Mouse (Mus musculus) limb, embryonic 12.5 days (tissue): ENCODE measurements around the gene Cenpj. TPM values are rescaled to one million over a fixed set of nuclear protein-coding genes. Genes with fewer than 3 reads are reported as not detected.

Experiments
- ATAC-seq: fragments of 200-750 bp; cut with Nextera tagmentation; 2 replicates; pipeline ENCODE4 v1.8.0; 2017; ENCODE audit warnings: low read depth, moderate TSS enrichment; ENCODE audit not compliant: insufficient number of reproducible peaks, insufficient read depth, low FRiP score, low TSS enrichment
- H3K27ac ChIP-seq: fragments of 300-500 bp; sonication (generic); 2 replicates; pipeline ENCODE4 v1.5.1; 2016; ENCODE audit warnings: mild to moderate bottlenecking, moderate library complexity
- H3K27me3 ChIP-seq: fragments of 300-500 bp; sonication (generic); 2 replicates; pipeline ENCODE4 v1.6.1; 2016; ENCODE audit warnings: mild to moderate bottlenecking, moderate library complexity
- H3K36me3 ChIP-seq: fragments of 300-500 bp; sonication (generic); 2 replicates; pipeline ENCODE4 v1.6.1; 2016; ENCODE audit warnings: mild to moderate bottlenecking, moderate library complexity
- H3K4me1 ChIP-seq: fragments of 300-500 bp; sonication (generic); replicated peaks from 2 replicates; pipeline ENCODE4 v1.6.1; 2016
- H3K4me2 ChIP-seq: fragments of 300-500 bp; sonication (generic); 2 replicates; pipeline ENCODE4 v1.6.1; 2016; ENCODE audit warnings: mild to moderate bottlenecking, moderate library complexity
- H3K4me3 ChIP-seq: fragments of 300-500 bp; sonication (generic); replicated peaks from 2 replicates; pipeline ENCODE4 v1.5.1; 2016; ENCODE audit warnings: mild to moderate bottlenecking
- H3K9ac ChIP-seq: fragments of 300-500 bp; sonication (generic); replicated peaks from 2 replicates; pipeline ENCODE4 v1.6.1; 2016; ENCODE audit warnings: mild to moderate bottlenecking, moderate library complexity
- H3K9me3 ChIP-seq: fragments of 300-500 bp; sonication (generic); 2 replicates; pipeline ENCODE4 v1.6.1; 2016; ENCODE audit warnings: mild to moderate bottlenecking, moderate library complexity
- WGBS: fragments of 180-500 bp; shearing (Covaris S2); methylation state at CpG from one replicate; pipeline ENCODE4 v1.1.7; 2016; 5-methylcytosine and 5-hydroxymethylcytosine counted together
- polyA plus RNA-seq: library from polyadenylated mRNA; unstranded; fragments of >200 nt; fragmentation: Nextera tagmentation; extraction: Ambion mirVana; gene quantifications from 2 replicates; pipeline ENCODE4 v1.2.1, GENCODE M21; 2016

Cenpj gene
- 18.2 and 18.3 TPM in 2 replicates for polyA plus RNA-seq

DNA sequence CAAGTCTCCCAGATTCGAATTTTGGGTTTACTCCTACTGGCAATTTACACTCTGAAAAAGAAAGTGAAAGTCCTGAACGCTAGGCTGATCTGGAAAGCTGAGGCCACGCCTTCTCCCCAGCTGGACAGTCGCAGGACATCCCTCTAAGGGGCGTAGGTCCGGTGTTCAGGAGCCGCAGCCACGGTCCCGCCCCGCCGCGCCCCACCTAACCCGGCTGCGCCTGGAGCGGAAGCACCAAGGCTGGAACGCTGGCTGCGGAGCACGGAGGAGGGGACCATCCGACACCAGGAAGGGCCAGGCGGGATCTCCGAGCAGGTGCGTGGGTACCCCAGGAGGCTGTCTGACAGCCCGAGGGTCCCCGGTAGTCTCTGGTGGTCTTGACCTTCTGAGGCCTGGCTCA is at the start of gene Cenpj, which contains the start of gene Parp4:
Gene Cenpj (minus strand): TSS at position 10 of the 400 bp plus-strand sequence.
Gene Parp4 (plus strand): TSS at position 204 of the 400 bp plus-strand sequence.
- Histone ChIP-seq H3K27me3 (no peaks in the 10 kb centered on the region; the same call in 1 of the 2 replicates), H3K9ac (peak within 1 kb of the TSS; percentile 65), H3K27ac (no peak within 1 kb of the TSS), H3K36me3 (no peaks in the 10 kb centered on the region), H3K4me3 (peak within 1 kb of the TSS; percentile 58), H3K4me1 (peaks cover 13% of the 10 kb centered on the region), H3K4me2 (peak within 1 kb of the TSS; percentile 80), H3K9me3 (no peaks in the 10 kb centered on the region)
- WGBS, result under 1% methylated on average over 24 of the region's 24 CpGs
- ATAC-seq, result no peak

DNA sequence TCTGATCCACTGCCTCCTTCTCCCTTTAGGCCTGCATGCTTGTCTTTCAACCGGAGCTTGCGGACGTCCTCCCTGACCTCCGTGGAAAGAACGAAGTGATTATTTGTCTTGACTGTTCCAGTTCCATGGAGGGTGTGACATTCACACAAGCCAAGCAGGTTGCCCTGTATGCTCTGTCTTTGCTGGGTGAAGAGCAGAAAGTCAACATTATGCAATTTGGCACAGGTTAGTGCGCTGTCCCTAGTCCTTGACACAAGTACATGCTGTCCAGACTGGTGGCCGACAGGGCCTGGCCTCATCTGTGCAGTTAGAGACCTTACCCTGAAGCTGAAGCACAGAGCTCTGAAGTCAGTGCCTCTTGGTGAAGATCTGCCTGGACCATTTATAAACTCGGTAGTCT is 45.2 kb upstream of the Cenpj start:
- Histone ChIP-seq H3K4me2 (no peak overlapping the region), H3K4me1 (no peaks in the 10 kb centered on the region), H3K4me3 (no peak overlapping the region), H3K9me3 (no peaks in the 10 kb centered on the region), H3K27ac (no peak overlapping the region), H3K36me3 (no peaks in the 10 kb centered on the region), H3K27me3 (no peaks in the 10 kb centered on the region), H3K9ac (no peak overlapping the region)
- 93% methylated on average over 8 of the region's 8 CpGs for WGBS
- ATAC-seq, result no peak

DNA sequence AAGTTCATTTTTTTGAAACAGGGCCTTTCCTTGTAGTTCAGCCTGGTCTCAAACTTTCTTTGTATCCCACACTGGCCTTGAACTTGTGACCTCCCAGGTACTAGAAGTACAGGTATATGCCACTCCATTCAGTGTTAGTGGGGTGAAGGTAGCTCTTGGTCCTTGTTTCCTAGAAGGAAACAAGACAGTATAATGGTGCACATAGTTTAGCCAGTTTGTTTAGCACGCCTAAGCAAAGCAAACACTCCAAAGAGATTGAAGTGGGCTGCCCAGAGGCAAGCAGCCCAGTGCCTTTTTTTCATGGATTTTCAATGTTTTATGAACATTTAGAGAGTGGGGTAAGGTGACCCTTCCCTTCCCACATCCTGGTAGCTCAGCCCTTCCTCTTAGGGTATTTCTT is 42.2 kb upstream of the Cenpj start:
- WGBS, result 85% methylated on average over 1 of the region's 1 CpGs
- no peak for ATAC-seq
- H3K27me3 ChIP-seq, result no peaks in the 10 kb centered on the region

DNA sequence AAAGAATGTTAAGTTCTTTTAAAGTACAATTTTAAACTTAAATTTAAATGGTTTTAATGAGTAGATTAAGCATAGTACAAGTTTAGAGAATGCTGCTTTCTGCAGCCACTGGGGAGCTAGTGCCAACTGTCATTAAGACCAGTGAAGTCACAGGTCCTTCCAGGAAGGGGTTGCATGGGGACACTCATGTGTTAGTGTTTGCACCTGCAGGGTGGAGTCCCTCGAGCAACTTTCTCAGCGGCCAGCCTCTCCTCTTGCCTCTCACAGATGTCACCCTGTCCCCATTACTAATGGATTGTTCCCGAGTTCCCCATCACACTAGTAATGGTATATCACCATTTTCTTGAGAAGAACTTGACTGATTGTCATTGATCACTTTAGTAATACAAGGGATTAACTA is 38.0 kb upstream of the Cenpj start:
- H3K36me3 ChIP-seq, result no peaks in the 10 kb centered on the region
- WGBS, result 83% methylated on average over 3 of the region's 3 CpGs
- no peak overlapping the region for H3K4me3 ChIP-seq
- H3K4me1 ChIP-seq, result no peaks in the 10 kb centered on the region
- no peaks in the 10 kb centered on the region for H3K27me3 ChIP-seq
- no peak overlapping the region for H3K27ac ChIP-seq
- ATAC-seq, result no peak
- H3K4me2 ChIP-seq, result no peak overlapping the region
- no peaks in the 10 kb centered on the region for H3K9me3 ChIP-seq
- H3K9ac ChIP-seq, result no peak overlapping the region

More for the DNA sequence above, 42.2 kb upstream of the Cenpj start:
- Histone ChIP-seq H3K36me3 (no peaks in the 10 kb centered on the region), H3K9ac (no peak overlapping the region), H3K27ac (no peak overlapping the region), H3K4me2 (no peak overlapping the region), H3K9me3 (no peaks in the 10 kb centered on the region), H3K4me1 (no peaks in the 10 kb centered on the region), H3K4me3 (no peak overlapping the region)

DNA sequence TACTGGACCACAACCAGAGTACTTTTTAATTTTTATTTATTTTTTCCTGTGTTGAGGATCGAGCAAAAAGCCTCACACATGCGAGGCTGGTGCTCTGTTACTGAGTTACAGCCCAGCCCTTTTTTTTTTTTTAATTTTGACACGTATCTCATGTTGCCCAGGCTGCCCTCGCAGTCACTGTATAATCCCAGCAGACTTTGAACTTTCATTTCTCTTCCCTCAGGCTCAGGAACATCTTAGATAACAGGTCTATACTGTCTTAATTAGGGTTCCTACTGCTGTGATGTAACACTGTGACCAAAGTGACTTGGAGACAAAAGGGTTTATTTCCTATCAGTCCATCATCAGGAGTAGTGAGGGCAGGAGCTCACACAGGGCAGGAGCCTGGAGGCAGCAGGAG is 29.9 kb upstream of the Cenpj start:
- no peak overlapping the region for H3K27ac ChIP-seq
- no peaks in the 10 kb centered on the region for H3K36me3 ChIP-seq
- no peaks in the 10 kb centered on the region for H3K27me3 ChIP-seq
- H3K4me1 ChIP-seq, result no peaks in the 10 kb centered on the region
- WGBS, result 83% methylated on average over 4 of the region's 4 CpGs
- H3K9me3 ChIP-seq, result no peaks in the 10 kb centered on the region
- H3K4me3 ChIP-seq, result no peak overlapping the region
- H3K9ac ChIP-seq, result no peak overlapping the region
- no peak for ATAC-seq
- H3K4me2 ChIP-seq, result no peak overlapping the region

DNA sequence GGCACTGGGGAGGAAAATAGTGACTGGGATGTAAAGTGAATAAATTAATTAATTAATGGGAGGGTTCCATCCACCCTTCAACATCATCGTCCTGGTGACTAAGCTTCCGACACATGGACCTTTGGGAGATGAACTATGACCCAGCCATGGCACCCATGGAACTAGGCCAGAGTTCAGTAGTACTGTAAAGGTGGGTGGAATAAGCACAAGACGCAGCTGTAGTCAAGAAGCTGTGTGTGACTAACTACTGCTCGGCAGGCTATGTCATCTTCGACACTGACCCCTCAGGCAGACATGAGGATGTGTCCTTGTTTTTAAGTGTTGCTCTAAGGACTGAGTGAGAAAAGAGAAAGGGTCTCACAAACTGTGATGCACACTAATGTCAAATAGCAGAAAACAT is 29.2 kb upstream of the Cenpj start:
- no peaks in the 10 kb centered on the region for H3K27me3 ChIP-seq
- H3K27ac ChIP-seq, result no peak overlapping the region
- H3K4me3 ChIP-seq, result no peak overlapping the region
- H3K9me3 ChIP-seq, result no peaks in the 10 kb centered on the region
- 92% methylated on average over 5 of the region's 5 CpGs for WGBS
- no peaks in the 10 kb centered on the region for H3K4me1 ChIP-seq
- H3K9ac ChIP-seq, result no peak overlapping the region
- no peak for ATAC-seq
- H3K4me2 ChIP-seq, result no peak overlapping the region
- H3K36me3 ChIP-seq, result no peaks in the 10 kb centered on the region

DNA sequence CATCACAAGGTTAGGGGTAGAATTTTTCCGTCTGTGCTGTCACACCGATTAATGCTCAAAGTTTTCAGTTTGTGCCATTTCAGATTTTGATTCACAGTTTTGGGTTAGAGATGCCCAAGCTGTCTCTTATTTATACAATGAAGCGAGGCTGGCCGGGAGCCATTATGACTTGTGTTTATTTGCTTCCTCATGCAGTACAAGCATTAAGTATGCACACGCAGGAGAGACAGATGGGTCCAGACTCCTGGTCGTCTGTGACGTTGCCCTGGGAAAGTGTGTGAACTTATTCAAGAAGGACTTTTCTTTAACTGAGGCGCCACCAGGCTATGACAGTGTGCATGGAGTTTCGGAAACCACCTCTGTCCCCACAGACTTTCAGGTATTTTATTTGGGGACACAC is 26.8 kb upstream of the Cenpj start:
- H3K27ac ChIP-seq, result no peak overlapping the region
- WGBS, result 91% methylated on average over 9 of the region's 9 CpGs
- no peaks in the 10 kb centered on the region for H3K4me1 ChIP-seq
- H3K36me3 ChIP-seq, result no peaks in the 10 kb centered on the region
- H3K27me3 ChIP-seq, result no peaks in the 10 kb centered on the region
- no peaks in the 10 kb centered on the region for H3K9me3 ChIP-seq
- no peak overlapping the region for H3K4me3 ChIP-seq
- ATAC-seq, result no peak
- H3K4me2 ChIP-seq, result no peak overlapping the region
- H3K9ac ChIP-seq, result no peak overlapping the region

DNA sequence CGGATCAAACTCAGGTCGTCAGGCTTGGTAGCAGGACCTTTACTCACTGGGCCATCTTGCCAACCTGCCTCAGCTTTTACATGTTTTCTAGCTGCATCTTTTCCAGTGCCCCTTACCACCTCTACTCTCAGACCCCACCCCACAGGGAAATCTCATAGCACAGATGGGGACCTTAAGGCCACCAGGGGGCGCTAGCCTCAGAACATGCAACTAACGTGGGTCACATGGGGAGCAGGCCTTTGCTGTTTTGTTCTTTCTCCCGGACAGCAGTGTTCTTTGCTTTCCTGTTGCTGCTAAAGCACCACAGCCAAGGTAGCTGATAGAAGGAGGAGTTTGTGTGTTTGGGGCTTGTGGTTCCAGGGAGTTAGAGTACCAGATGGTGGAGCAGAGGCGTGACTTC is 23.5 kb upstream of the Cenpj start:
- no peak for ATAC-seq
- H3K4me3 ChIP-seq, result no peak overlapping the region
- H3K36me3 ChIP-seq, result no peaks in the 10 kb centered on the region
- no peak overlapping the region for H3K9ac ChIP-seq
- no peaks in the 10 kb centered on the region for H3K4me1 ChIP-seq
- H3K4me2 ChIP-seq, result no peak overlapping the region
- H3K27me3 ChIP-seq, result no peaks in the 10 kb centered on the region
- 47% methylated on average over 6 of the region's 6 CpGs for WGBS
- no peak overlapping the region for H3K27ac ChIP-seq
- H3K9me3 ChIP-seq, result no peaks in the 10 kb centered on the region

DNA sequence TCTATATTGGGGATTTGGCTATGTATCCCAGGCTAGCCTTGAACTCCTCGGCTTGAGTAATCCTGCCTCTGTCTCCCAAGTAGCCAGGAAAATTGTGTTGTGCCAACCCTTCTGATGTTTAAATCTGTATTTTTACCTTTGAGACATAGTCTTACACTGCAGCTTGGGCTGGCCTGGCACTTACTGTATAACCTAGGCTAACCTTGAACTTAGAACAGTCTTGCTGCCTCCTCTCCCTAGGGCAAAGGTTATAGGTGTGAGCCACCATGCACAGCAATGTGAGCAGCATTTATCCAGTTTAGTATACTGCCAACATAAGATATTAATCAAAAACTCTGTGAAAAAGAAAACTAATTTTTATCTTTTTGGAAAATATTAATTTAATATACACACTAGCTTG is 19.6 kb upstream of the Cenpj start:
- Histone ChIP-seq H3K27me3 (no peaks in the 10 kb centered on the region), H3K9me3 (no peaks in the 10 kb centered on the region), H3K4me1 (no peaks in the 10 kb centered on the region), H3K36me3 (no peaks in the 10 kb centered on the region), H3K27ac (no peak overlapping the region), H3K4me2 (no peak overlapping the region), H3K9ac (no peak overlapping the region), H3K4me3 (no peak overlapping the region)
- ATAC-seq, result no peak
- WGBS, result 93% methylated on average over 1 of the region's 1 CpGs

DNA sequence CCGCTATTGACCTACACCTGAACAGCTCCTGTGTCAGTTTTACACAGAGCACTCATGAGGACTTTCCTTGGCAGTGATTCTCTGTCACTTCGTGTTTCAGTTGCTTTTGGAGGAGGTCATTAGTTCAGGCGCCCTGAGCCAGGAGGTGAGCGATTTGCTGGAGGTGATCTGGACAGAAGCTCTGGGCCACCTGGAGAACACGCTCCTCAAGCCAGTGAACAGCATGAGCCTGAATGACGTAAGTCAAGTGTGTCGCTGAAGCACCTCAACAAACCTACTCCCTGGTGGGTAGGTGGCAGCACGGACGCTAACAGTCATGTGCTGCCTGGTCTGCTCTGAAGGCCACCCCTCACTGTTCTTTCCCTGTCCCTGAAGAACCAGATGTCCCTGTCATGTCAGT is 17.0 kb upstream of the Cenpj start:
- H3K4me3 ChIP-seq, result no peak overlapping the region
- no peaks in the 10 kb centered on the region for H3K36me3 ChIP-seq
- WGBS, result 86% methylated on average over 9 of the region's 9 CpGs
- no peak overlapping the region for H3K4me2 ChIP-seq
- no peaks in the 10 kb centered on the region for H3K9me3 ChIP-seq
- no peak overlapping the region for H3K27ac ChIP-seq
- no peak overlapping the region for H3K9ac ChIP-seq
- no peaks in the 10 kb centered on the region for H3K27me3 ChIP-seq
- ATAC-seq, result no peak
- no peaks in the 10 kb centered on the region for H3K4me1 ChIP-seq

DNA sequence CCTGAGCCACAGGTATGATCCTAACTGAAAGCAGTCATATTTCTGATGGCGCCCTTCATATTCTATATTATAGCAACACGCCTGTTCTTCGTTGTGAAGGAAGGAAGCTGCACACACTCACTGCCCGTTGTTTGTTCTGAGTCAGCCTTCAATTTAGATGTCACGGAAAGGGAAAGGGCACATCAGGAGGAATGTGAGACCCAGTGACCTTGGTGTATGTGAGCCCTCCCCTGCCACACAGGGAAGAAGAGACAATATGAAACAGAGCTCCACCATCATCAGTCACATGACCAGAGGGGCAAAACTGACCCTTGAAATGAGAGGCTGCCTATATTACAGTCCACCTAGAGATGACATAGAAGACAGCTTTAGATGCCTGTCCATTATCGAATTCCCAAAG is 7.1 kb upstream of the Cenpj start:
- no peaks in the 10 kb centered on the region for H3K9me3 ChIP-seq
- H3K4me1 ChIP-seq, result no peaks in the 10 kb centered on the region
- H3K4me2 ChIP-seq, result no peak overlapping the region
- H3K4me3 ChIP-seq, result no peak overlapping the region
- 89% methylated on average over 6 of the region's 6 CpGs for WGBS
- H3K9ac ChIP-seq, result no peak overlapping the region
- H3K27ac ChIP-seq, result no peak overlapping the region
- no peak for ATAC-seq
- H3K27me3 ChIP-seq, result no peaks in the 10 kb centered on the region
- H3K36me3 ChIP-seq, result no peaks in the 10 kb centered on the region

DNA sequence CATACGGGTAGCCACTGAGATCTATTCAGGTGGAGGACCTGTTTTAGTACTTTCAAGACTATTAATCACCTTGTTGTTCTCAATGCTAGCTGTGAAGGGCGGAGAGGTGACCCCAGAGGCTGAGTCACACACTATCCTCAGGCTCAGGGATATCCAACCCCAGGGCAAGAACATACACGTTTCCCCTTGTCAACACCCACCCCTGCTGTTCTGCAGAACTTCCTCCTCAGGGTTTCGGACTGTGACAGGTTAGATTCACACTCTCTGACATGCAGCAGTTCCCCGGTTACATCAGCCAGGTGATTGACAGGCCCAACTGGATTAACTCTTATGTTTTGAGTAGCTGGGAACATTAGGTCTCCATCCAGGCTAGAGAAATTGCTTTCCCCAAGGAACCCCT is 5.9 kb upstream of the Cenpj start:
- no peak overlapping the region for H3K4me2 ChIP-seq
- no peaks in the 10 kb centered on the region for H3K36me3 ChIP-seq
- no peaks in the 10 kb centered on the region for H3K27me3 ChIP-seq
- H3K4me1 ChIP-seq, result no peaks in the 10 kb centered on the region
- WGBS, result 67% methylated on average over 5 of the region's 5 CpGs
- H3K27ac ChIP-seq, result no peak overlapping the region
- no peaks in the 10 kb centered on the region for H3K9me3 ChIP-seq
- H3K4me3 ChIP-seq, result no peak overlapping the region
- no peak overlapping the region for H3K9ac ChIP-seq
- no peak for ATAC-seq
